Mouse (Mus musculus): Measurements from ENCODE around the gene Gzmk.
"Not testable (repeated sequence)": the region's sequence is repeated elsewhere in the genome, so short reads cannot be mapped to it uniquely, and the experiment has no call there.

Gzmk gene

GRCm38 (mm10) chr13:113225811-113226210 lies at the start of gene Gzmk:
Gene Gzmk (minus strand): TSS chr13:113225908.
- in situ Hi-C loops (cut with MboI; ENCODE audit: low sequenced_read_pairs): no loop called here

GRCm38 (mm10) chr13:113271189-113271588 lies 45.5 kb upstream of the Gzmk start:
- in situ Hi-C loops (cut with MboI; ENCODE audit: low sequenced_read_pairs): no loop called here

GRCm38 (mm10) chr13:113269777-113270776 lies 44.4 kb upstream of the Gzmk start:
- in situ Hi-C loops (cut with MboI; ENCODE audit: low sequenced_read_pairs): no loop called here

- in situ Hi-C loops (cut with MboI; ENCODE audit: low sequenced_read_pairs): no loop called here
These were observed 41.5 kb upstream of the Gzmk start for GRCm38 (mm10) chr13:113267204-113267603.

GRCm38 (mm10) chr13:113266495-113266951 lies 40.8 kb upstream of the Gzmk start:
- in situ Hi-C loops (cut with MboI; ENCODE audit: low sequenced_read_pairs): no loop called here

GRCm38 (mm10) chr13:113265257-113265656 lies 39.5 kb upstream of the Gzmk start:
- in situ Hi-C loops (cut with MboI; ENCODE audit: low sequenced_read_pairs): no loop called here

- in situ Hi-C loops (cut with MboI; ENCODE audit: low sequenced_read_pairs): no loop called here
These were observed 37.1 kb upstream of the Gzmk start for GRCm38 (mm10) chr13:113262822-113263221.

- in situ Hi-C loops (cut with MboI; ENCODE audit: low sequenced_read_pairs): no loop called here
These were observed 33.5 kb upstream of the Gzmk start for GRCm38 (mm10) chr13:113259237-113259636.

- in situ Hi-C loops (cut with MboI; ENCODE audit: low sequenced_read_pairs): no loop called here
These were observed 31.5 kb upstream of the Gzmk start for GRCm38 (mm10) chr13:113257190-113257589.

GRCm38 (mm10) chr13:113256766-113257165 lies 31.1 kb upstream of the Gzmk start:
- in situ Hi-C loops (cut with MboI; ENCODE audit: low sequenced_read_pairs): no loop called here

- in situ Hi-C loops (cut with MboI; ENCODE audit: low sequenced_read_pairs): not testable (repeated sequence)
These were observed 26.9 kb upstream of the Gzmk start for GRCm38 (mm10) chr13:113252580-113252979.

- in situ Hi-C loops (cut with MboI; ENCODE audit: low sequenced_read_pairs): no loop called here
These were observed 19.3 kb upstream of the Gzmk start for GRCm38 (mm10) chr13:113245025-113245424.

- in situ Hi-C loops (cut with MboI; ENCODE audit: low sequenced_read_pairs): no loop called here
These were observed 16.4 kb upstream of the Gzmk start for GRCm38 (mm10) chr13:113242129-113242528.

GRCm38 (mm10) chr13:113227666-113228463 lies 2.2 kb upstream of the Gzmk start:
- in situ Hi-C loops (cut with MboI; ENCODE audit: low sequenced_read_pairs): no loop called here

- in situ Hi-C loops (cut with MboI; ENCODE audit: low sequenced_read_pairs): no loop called here
These were observed 1.4 kb upstream of the Gzmk start for GRCm38 (mm10) chr13:113227076-113227475.

- in situ Hi-C loops (cut with MboI; ENCODE audit: low sequenced_read_pairs): no loop called here
These were observed 1.6 kb downstream of the Gzmk start for GRCm38 (mm10) chr13:113224105-113224504.

GRCm38 (mm10) chr13:113221851-113222250 lies 3.9 kb downstream of the Gzmk start:
- in situ Hi-C loops (cut with MboI; ENCODE audit: low sequenced_read_pairs): no loop called here

GRCm38 (mm10) chr13:113213865-113214264 lies 11.8 kb downstream of the Gzmk start:
- in situ Hi-C loops (cut with MboI; ENCODE audit: low sequenced_read_pairs): no loop called here

GRCm38 (mm10) chr13:113212401-113212800 lies 13.3 kb downstream of the Gzmk start:
- in situ Hi-C loops (cut with MboI; ENCODE audit: low sequenced_read_pairs): no loop called here

- in situ Hi-C loops (cut with MboI; ENCODE audit: low sequenced_read_pairs): no loop called here
These were observed 14.4 kb downstream of the Gzmk start for GRCm38 (mm10) chr13:113211345-113211744.

- in situ Hi-C loops (cut with MboI; ENCODE audit: low sequenced_read_pairs): no loop called here
These were observed 16.1 kb downstream of the Gzmk start, which contains the start of gene Esm1 for GRCm38 (mm10) chr13:113209624-113210023. Gene Esm1 (plus strand): TSS chr13:113209659.
